Mouse (Mus musculus): Measurements from ENCODE around the gene Gucy1b1. TPM values are rescaled to one million over a fixed set of nuclear protein-coding genes. Genes with fewer than 3 reads are reported as not detected.

The Gucy1b1 gene
- total RNA-seq, 2 experiments from 2014 or later = 8.6 to 10.6 TPM

DNA sequence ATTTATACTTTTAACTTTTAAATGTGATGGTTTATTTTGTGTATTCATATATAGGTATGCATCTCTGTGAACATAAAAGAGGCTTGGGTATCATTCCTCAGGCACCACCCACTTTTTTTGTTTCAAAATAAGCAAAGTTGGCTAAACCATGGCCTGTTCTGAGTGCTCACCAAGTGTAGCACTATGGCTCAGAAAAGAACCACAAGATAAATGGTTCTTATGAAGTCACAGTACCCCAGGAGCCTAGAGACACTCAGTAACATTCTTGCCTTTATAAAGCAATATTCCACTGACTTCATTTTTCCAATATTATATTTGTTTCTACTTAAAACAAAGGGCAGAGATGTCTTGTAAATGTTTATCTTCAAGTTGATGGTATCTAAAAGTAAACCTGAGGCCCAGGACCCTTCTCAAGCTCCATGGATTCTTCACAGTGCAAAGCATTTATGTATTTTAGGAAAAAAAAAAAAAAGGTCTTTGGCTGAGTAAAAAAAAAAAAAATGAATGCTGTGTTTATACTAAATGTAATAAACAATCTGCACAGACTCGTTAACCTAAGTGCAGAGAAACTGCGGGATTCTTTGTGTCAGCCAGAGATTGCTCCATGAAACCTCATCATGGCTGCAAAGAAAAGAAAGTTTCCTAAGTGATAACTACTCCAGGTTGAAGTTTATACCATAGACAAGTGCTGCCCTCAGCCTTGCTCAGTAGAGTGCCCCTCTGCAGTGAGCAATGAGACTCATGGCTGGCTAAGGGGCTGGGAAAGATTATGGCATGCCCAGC, 38.0 kb downstream of the Gucy1b1 start:
- DNase-seq = no peak

DNA sequence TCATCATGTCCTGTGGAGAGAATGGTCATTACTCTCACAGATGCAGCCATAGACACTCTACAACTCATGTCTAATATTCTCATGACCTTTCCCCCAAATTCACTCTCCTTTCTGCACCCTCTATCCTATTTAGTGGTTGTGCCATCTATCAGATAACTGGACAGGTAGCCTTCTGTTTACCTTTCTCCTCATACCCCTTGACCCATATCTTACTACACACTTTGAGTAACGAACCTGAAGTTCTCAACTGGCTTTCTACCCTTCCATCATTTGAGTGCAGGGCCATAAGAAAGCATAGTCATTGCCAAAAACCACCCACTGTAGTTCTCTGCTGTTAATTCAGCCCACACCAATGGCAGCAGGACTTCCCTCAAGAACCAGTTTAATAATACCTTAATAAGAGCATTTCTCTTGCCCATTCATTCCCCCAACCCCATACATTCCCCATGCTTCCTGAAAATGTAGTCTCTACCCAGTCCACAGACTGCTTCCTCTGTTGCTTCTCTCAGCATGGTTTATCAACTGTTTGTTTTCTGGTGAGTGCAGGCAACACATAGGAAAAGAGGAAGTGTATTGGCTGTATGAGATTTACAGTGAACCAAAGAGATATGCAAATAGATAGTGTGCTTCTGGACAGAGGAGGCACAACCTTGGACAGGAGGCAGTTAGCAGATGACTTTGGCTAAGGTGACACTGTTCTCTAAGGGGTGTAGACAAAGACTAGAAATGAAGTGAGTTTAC, 44.3 kb downstream of the Gucy1b1 start:
- DNase-seq = no peak

DNA sequence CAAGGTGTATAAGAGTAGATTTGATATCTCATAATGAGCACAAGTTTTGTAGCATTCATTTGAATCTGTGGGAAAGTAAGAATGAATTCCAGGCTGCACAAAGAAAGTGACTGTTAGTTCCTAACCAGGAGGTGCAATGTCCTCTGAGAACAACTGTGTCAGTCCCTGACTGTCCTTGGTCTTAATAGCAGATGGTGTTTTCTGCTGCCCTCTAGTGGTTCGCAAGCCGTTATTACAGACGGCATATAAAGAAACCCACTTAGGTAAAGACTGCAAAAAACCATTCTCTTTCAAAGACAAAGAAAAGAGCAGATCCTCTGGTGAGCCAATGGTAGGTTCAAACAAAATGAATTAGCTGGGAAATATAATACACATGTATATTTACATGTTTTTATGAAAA, 45.3 kb downstream of the Gucy1b1 start:
- DNase-seq = no peak

DNA sequence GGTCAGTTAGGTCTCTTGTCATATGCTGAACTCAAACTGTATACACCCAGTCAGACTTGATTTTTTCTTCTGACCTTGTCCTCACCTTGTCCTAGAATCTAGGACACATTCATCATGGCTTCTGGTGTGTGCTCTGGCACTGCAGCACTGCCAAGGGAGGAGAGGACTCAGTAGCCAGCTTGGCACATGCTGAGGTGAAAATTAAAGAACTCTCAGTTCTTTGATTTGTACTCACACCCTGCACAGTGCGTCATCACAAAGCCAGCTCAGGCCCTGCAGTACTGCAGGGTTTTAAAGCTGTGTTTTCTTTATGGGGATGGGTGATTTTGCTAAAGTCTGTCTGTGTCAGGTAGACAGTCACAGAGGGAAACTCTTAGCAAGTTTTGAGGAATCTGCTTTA, 47.2 kb downstream of the Gucy1b1 start:
- DNase-seq = no peak

DNA sequence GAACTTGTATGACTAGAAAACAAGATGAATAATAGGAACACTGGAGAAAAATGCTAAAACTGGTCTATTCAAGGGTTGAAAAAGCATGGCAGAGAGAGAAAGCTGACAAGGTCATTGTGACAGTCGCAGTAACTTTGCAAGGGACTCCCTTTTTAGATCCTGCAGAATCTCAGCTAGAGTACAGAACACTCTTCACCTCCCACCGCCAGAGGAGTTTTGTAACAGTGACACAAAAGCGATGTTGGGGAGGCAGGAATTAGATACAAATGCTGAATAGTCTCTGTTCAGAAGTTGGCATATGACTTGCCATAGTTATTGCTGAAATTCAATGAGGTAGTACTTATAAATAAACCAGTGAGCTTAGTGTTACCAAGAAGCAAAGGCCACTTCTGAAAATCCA, 51.4 kb downstream of the Gucy1b1 start:
- DNase-seq = no peak

DNA sequence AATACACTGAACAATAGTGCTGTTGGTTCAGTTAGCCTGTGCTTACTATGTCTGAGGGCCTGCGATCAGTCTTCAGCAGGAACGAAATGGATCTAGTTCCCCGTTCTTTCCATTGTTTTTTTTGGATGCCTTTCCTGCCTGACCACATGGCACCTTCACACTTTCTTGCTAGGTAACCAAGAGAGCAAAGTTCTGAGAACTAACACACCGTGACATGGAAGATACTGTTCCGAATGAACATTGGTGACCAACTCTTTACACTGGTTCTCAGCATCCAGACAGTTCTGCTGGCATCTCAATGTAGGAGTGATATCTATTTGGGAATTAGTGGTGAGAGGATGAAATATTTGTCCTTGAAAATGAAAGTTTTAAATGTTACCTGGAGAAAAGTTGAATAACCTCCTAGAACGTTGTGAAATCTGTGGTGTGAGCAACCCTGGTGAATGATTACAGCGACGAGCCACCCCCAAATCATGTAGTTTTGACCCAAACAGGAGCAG, 52.0 kb downstream of the Gucy1b1 start:
- DNase-seq = no peak

DNA sequence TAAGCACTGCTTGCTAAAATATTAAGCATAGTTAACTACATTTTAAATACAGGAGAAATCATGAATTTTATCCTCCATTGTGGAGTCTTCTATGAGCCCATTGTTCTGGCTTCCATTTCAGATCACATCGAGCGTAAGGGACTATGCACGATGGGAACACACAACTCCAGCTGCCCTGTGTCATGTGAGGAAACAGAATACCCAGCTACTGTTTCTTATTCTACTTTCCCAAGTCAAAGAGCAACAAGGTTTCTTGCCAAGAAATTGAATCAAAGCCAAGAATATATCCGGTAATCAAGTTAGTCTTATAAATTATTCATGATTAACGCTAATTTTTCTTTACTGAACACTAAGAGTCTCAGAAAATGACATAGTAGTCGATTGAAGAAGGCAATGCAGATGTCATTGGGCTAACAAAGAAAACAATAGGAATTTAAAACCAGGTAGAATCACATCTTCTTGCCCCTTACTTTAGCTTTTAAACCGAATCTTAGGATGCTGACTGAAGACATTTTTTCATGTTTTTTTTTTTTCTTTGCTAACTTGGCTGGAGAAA, 60.3 kb downstream of the Gucy1b1 start:
- no peak for DNase-seq

DNA sequence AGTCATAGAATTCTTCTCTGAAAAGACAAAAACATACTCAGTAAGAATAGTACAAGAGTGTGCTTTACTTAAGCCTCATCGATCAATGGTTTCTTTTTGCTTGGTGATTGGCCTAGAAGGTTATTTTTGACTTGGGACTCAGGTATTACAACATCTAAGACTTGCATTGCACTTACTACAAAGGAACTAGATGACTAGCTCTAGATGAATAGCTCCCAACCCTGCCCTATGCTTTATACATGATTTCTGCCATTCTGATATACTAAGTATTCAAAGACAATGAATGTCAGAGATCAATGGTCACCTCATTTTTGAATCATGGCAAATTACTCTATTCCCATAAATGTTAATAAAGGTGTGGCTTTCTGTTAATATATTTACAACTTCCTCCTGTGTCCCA, 67.5 kb downstream of the Gucy1b1 start:
- DNase-seq = no peak

DNA sequence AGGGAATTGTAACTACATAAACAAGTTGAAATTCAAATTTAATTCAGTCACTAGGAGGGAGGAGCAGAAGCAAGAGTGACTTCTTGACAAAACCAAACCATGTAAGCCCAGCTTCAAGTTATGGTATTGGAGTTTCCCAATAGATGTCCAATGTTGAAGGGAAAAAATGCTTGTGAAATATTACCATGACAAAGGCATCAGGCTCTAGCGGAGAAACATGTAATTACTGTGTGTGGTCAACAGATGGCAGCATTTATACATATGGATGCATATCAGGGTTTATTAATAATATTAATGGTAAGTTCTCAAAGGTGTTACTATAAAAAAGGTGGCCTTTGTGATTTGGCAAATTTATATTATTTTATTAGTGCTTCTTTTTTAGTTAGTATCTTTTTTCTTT, 78.5 kb downstream of the Gucy1b1 start:
- DNase-seq = no peak

DNA sequence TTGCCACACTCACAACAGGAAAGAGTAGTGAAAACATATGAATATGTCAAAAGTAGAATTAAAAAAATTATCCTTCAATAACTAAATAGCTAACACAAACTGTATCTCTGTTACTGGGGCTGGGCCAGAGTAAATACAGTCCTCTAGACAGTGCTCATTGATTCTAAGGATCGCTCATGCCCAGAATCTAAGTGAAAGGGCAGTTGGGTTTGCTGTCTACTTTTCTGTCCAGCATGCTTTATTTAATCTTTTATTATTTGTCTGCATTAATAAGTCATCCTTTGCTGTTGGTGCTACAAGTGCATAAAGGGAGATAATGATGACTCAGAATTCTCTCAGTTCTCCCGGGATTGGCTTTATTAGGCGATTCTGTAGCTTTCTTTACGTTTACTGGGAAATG, 79.1 kb downstream of the Gucy1b1 start:
- no peak for DNase-seq

DNA sequence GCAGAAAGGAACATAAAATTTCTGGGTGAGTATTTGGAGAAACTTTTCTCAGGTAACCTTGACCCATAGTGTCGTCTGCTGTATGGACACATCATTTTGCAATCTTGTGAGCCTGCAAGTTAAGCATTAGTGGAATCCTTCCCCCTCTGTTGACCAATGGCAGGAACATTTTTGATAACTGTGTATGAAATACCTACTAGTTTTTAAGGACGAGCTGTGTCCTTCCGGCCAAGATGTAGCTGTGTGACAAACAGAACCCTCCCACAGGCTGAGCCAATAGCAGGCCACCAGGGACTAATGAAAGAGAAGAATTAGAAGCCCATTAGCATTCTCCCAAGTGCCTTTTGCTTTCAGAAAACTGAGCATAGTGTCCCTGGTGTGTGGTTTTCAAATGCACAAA, 84.0 kb downstream of the Gucy1b1 start:
- DNase-seq = no peak

DNA sequence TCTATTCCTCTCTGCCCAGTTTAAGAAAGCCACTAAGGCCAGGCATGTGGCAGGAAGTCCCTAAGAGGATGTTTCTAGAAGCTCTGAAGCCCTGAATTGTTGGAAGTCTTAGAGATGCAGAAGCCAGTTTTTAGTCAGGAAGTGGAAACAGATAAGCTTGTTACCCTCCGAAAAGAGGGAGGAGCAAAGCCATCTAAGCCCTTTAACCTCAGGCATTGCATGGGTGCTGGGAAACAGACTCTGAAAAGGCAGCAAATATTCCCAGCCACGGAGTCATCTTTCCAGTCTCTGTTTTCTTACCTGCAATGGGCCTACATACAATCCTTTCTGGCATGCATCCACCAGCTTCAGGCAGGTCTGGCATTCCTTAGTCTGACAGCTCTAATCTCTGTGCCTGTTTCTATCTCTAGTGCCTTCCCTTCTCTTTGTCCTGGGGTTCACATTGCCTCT, 84.8 kb downstream of the Gucy1b1 start:
- no peak for DNase-seq

DNA sequence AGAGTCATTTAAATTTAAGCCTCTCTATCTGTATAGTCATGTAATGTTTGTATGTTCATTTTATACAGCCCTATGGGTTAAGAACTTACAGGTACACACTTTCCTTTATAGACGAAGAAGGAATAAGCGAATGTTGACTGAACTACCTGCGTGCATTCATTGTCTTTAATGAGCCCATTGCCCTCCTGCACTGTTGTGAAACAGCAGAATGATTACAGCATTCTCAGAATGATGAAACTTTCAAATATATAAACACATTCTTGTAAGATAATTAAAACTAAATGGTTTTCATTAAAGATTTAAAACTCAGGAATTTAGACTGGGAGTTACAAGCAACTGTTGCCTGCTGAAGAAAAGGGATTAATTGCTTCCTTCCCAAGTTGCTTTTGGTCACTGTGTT, 86.9 kb downstream of the Gucy1b1 start:
- DNase-seq = no peak

DNA sequence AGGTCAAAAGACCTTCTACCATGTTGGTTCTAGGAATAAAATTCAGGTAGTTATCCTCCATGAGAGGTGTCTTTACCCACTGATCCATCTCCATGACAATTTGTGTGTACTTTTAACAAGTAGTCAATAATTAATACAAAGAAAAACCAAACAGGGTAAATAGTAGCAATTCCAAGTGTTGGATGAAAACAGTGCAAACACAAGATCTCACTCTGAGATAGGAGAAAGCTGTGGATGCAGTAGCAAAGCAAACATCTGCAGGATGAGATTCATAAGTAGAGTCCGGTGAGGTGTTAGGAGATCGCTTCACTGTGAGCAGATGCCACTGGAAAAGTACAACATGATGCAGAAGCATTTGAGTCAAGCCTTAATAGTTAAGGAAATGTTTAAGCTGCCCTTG, 88.4 kb downstream of the Gucy1b1 start:
- DNase-seq = no peak

DNA sequence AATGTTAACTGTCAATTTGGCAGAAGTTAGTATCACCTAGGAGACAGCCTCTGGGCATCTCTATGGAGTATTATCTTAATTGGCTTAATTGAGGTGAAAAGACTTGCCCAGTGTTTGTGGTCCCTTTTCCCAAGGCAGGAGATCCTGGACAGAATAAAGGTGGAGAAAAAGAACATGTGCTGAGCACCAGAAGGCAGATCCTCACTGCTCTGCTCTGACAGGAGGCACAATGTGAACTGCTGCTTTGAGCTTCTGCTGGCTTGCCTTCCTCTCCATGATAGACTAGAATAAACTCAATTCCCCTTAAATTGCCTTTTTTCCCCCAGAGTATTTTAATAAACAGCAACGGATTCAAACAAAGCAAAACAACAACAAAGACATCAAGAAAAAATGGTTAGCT, 89.4 kb downstream of the Gucy1b1 start:
- no peak for DNase-seq

DNA sequence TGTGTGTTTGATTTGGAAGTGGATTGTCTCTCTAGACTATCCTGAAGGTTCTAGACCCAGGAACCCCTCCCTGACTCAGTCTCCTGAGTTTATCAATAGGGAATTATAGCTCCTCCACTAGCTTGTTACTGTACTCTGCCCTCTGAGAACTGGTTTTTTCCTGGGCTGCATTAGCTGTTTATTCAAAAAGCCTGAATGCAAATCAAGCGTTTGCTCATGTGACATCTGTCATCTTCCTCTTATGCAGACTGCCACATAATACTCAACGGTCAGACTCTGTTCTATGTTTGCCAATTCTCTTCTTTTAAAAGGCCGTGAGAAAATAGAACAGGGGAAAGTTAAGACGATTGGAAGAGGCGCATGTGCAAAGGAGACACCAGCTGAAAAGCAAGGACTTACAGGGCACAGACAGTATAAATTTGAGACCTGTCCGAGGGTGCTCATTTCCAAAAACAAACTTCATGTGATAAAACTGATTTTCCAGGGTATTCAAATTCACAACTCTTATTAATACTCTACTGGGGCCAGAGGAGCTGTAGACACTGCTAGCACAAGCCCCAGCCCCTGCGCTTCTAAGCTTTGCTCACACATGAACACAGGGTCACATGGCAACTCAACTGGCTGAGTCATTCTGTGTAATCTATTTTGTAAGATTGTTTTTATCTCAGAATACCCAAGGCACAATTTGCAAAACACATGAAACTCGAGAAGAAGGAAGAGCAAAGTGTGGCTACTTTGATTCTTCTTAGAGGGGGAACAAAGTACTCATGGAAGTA, 91.2 kb downstream of the Gucy1b1 start:
- DNase-seq = no peak

Small RNAs within 50 kb of the gene (microRNA-seq; reads per million reads assigned to microRNA genes)
- gene Mir7010 = 0.50 to 0.64 reads per million in 2 experiments

Other genes with a start within 250 kb of the Gucy1b1 start
- gene Ctso, start 142.1 kb downstream of the Gucy1b1 start, total RNA-seq (2021) = 1 to 10 TPM; 5.2 to 7.7 TPM
- gene Tdo2, start 98.5 kb downstream of the Gucy1b1 start, total RNA-seq (2021) = not detected
- gene Asic5, start 92.4 kb downstream of the Gucy1b1 start, total RNA-seq (2021) = not detected
- gene Gucy1a1, start 71.1 kb upstream of the Gucy1b1 start, total RNA-seq (2021) = 10 to 100 TPM; 22.5 to 28.5 TPM